Mouse (Mus musculus): ENCODE data around the gene Mrgprf.

DNA sequence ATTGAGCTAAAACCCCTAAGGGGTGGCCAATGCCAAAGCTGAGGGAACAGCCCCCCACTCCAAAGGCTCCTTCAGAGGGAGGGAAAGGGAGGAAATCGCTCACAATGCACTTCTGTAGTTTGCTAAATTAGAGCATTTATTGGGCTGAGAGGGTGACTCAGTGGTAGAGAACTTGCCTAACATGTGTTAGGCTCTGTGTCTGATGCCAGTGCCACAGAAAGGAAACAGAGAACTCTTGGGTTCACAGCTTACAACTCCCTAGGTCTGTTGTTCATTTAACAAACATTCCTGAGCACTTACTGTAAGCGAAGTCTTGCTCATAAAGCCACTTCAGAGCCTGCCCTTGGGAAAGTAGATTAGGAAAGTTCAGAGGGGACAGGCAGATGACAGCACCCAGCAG, 29.4 kb downstream of the Mrgprf start:
- TF ChIP-seq CTCF (conservative IDR thresholded peaks at IDR 0.05; ENCODE audit: low read length), result no peak
- TF ChIP-seq POU5F1 (IDR thresholded peaks at IDR 0.05; ENCODE audit: borderline replicate concordance, low read length), result no peak

Measured in E14TG2a.4 (cell line).